Mouse (Mus musculus): ENCODE measurements around the gene Olfr1197. TPM values are rescaled to one million over a fixed set of nuclear protein-coding genes. Genes with fewer than 3 reads are reported as not detected.

Olfr1197 gene
- not detected in 2 replicates for polyA plus RNA-seq (2014; fragmentation: Nextera tagmentation; extraction: Ambion mirVana)

GRCm38 (mm10) chr2:88732266-88732665 is at the start of gene Olfr1197:
TSS of gene Olfr1197 (minus strand) at chr2:88732366.
- no peaks in the 10 kb centered on the region for H3K4me1 ChIP-seq (replicated peaks; ENCODE audit: control insufficient read depth, insufficient read depth, low read length)
- no peaks in the 10 kb centered on the region for H3K36me3 ChIP-seq (ENCODE audit: control insufficient read depth, insufficient read depth, low read length)
- no peak within 1 kb of the TSS for H3K9ac ChIP-seq (ENCODE audit: low read length)
- H3K9me3 ChIP-seq (ENCODE audit: control insufficient read depth, low read length) = no peaks in the 10 kb centered on the region
- DNase-seq (ENCODE audit: low spot score) (no peak), ATAC-seq (replicated peaks; ENCODE audit: low FRiP score) (no peak)
- no peak within 1 kb of the TSS for H3K4me2 ChIP-seq (ENCODE audit: low read depth, low read length, severe bottlenecking)
- WGBS = 91% methylated on average over 1 of the region's 1 CpGs
- no peak within 1 kb of the TSS for H3K27ac ChIP-seq (ENCODE audit: low read depth, low read length)
- H3K4me3 ChIP-seq (ENCODE audit: low read depth, low read length) = no peak within 1 kb of the TSS
- no peaks in the 10 kb centered on the region for H3K27me3 ChIP-seq (ENCODE audit: control insufficient read depth, insufficient read depth, low read length)

DNA sequence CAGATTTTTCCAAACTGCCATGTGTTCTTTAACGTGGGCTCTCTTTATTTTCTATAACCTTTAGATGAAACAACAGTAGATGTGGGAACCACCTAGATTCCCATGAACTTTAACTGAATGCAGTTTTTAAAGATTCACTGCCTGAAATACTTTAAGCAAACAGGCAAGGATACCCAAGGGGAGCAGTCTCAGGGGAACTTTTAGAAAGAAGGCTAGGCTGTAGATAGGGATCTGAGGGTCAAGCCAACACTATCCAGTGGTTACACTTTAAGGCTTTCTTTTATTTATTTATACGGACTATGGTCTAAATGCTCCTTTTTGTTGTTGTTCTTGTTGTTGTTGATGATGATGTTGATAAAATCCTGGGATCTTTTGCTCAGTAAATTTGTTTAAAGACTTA is 38.2 kb upstream of the Olfr1197 start, which contains the start of gene Olfr1200:
Gene Olfr1200, minus strand, starts transcription at position 101 of the 400 bp plus-strand sequence.
- Histone ChIP-seq H3K9me3 (ENCODE audit: control insufficient read depth, low read length) (no peaks in the 10 kb centered on the region), H3K27me3 (ENCODE audit: control insufficient read depth, insufficient read depth, low read length) (no peaks in the 10 kb centered on the region), H3K27ac (ENCODE audit: low read depth, low read length) (no peak within 1 kb of the TSS), H3K9ac (ENCODE audit: low read length) (no peak within 1 kb of the TSS), H3K4me3 (ENCODE audit: low read depth, low read length) (no peak within 1 kb of the TSS), H3K4me1 (replicated peaks; ENCODE audit: control insufficient read depth, insufficient read depth, low read length) (no peaks in the 10 kb centered on the region), H3K36me3 (ENCODE audit: control insufficient read depth, insufficient read depth, low read length) (no peaks in the 10 kb centered on the region), H3K4me2 (ENCODE audit: low read depth, low read length, severe bottlenecking) (no peak within 1 kb of the TSS)
- ATAC-seq (replicated peaks; ENCODE audit: low FRiP score) (no peak), DNase-seq (ENCODE audit: low spot score) (no peak)
- 85% methylated on average over 2 of the region's 2 CpGs for WGBS

DNA sequence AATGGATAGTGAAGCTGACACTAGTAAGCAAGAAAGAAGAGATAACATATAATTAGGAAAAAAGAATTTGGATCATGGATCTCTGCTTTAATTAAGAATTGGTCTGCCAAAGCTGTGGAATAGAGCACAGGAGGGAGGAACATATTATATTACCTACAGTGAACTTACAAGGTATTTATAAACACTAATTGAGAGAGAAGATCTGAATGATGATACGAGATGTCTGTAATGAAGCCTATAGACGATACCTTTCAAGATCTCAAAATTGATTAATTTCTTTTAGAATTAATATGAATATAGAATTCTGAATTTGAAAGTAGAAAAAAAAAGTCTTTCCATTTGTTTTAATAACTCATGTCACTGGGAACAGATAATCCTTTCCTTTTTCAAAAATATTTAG is 28.2 kb upstream of the Olfr1197 start, which contains the start of gene Olfr1199:
Gene Olfr1199, minus strand, starts transcription at position 101 of the 400 bp plus-strand sequence.
- Histone ChIP-seq H3K4me2 (ENCODE audit: low read depth, low read length, severe bottlenecking) (no peak within 1 kb of the TSS), H3K4me1 (replicated peaks; ENCODE audit: control insufficient read depth, insufficient read depth, low read length) (no peaks in the 10 kb centered on the region), H3K4me3 (ENCODE audit: low read depth, low read length) (no peak within 1 kb of the TSS), H3K9ac (ENCODE audit: low read length) (no peak within 1 kb of the TSS), H3K9me3 (ENCODE audit: control insufficient read depth, low read length) (no peaks in the 10 kb centered on the region), H3K27me3 (ENCODE audit: control insufficient read depth, insufficient read depth, low read length) (no peaks in the 10 kb centered on the region), H3K27ac (ENCODE audit: low read depth, low read length) (no peak within 1 kb of the TSS), H3K36me3 (ENCODE audit: control insufficient read depth, insufficient read depth, low read length) (no peaks in the 10 kb centered on the region)
- ATAC-seq (replicated peaks; ENCODE audit: low FRiP score) = no peak
- 82% methylated on average over 2 of the region's 2 CpGs for WGBS
- DNase-seq (ENCODE audit: low spot score) = no peak

DNA sequence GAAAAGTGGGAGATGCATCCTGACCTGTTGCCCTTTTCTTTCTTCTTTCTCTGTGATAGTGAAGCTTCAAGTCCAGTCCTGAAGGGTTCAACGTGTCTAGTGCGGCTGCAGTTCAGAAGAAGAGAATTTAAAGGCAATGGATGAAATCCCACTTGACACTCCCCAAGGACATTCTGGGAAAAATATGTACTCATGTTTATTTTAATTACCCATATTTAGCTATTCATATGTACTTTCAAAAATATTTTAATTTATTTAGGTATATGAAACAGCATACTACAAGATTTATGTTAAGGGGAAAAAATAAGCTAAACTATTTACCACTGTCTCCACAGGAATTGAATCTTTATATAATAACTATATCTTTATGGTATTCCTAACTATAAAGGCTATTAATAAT is 19.1 kb upstream of the Olfr1197 start, which contains the start of gene Olfr1198:
Gene Olfr1198, minus strand, starts transcription at position 101 of the 400 bp plus-strand sequence.
- Histone ChIP-seq H3K4me1 (replicated peaks; ENCODE audit: control insufficient read depth, insufficient read depth, low read length) (no peaks in the 10 kb centered on the region), H3K27ac (ENCODE audit: low read depth, low read length) (no peak within 1 kb of the TSS), H3K4me2 (ENCODE audit: low read depth, low read length, severe bottlenecking) (no peak within 1 kb of the TSS), H3K4me3 (ENCODE audit: low read depth, low read length) (no peak within 1 kb of the TSS), H3K36me3 (ENCODE audit: control insufficient read depth, insufficient read depth, low read length) (no peaks in the 10 kb centered on the region), H3K9me3 (ENCODE audit: control insufficient read depth, low read length) (no peaks in the 10 kb centered on the region), H3K9ac (ENCODE audit: low read length) (no peak within 1 kb of the TSS), H3K27me3 (ENCODE audit: control insufficient read depth, insufficient read depth, low read length) (no peaks in the 10 kb centered on the region)
- WGBS = 92% methylated on average over 2 of the region's 2 CpGs
- ATAC-seq (replicated peaks; ENCODE audit: low FRiP score) (no peak), DNase-seq (ENCODE audit: low spot score) (no peak)

GRCm38 (mm10) chr2:88743379-88743778 is 11.2 kb upstream of the Olfr1197 start:
- H3K4me2 ChIP-seq (ENCODE audit: low read depth, low read length, severe bottlenecking) = no peak overlapping the region
- 60% methylated on average over 3 of the region's 3 CpGs for WGBS

GRCm38 (mm10) chr2:88704497-88704896 is 27.7 kb downstream of the Olfr1197 start, which contains the start of gene Olfr1196:
TSS of gene Olfr1196 (minus strand) at chr2:88704597.
- Histone ChIP-seq H3K4me2 (ENCODE audit: low read depth, low read length, severe bottlenecking) (no peak within 1 kb of the TSS), H3K9me3 (ENCODE audit: control insufficient read depth, low read length) (no peaks in the 10 kb centered on the region), H3K27ac (ENCODE audit: low read depth, low read length) (no peak within 1 kb of the TSS), H3K36me3 (ENCODE audit: control insufficient read depth, insufficient read depth, low read length) (no peaks in the 10 kb centered on the region), H3K4me1 (replicated peaks; ENCODE audit: control insufficient read depth, insufficient read depth, low read length) (no peaks in the 10 kb centered on the region), H3K4me3 (ENCODE audit: low read depth, low read length) (no peak within 1 kb of the TSS), H3K9ac (ENCODE audit: low read length) (no peak within 1 kb of the TSS), H3K27me3 (ENCODE audit: control insufficient read depth, insufficient read depth, low read length) (no peaks in the 10 kb centered on the region)
- no peak for DNase-seq (ENCODE audit: low spot score)
- ATAC-seq (replicated peaks; ENCODE audit: low FRiP score) = no peak
- WGBS = 89% methylated on average over 2 of the region's 2 CpGs

More at GRCm38 (mm10) chr2:88743379-88743778, 11.2 kb upstream of the Olfr1197 start:
- ATAC-seq (replicated peaks; ENCODE audit: low FRiP score) (no peak), DNase-seq (ENCODE audit: low spot score) (no peak)
- H3K36me3 ChIP-seq (ENCODE audit: control insufficient read depth, insufficient read depth, low read length) = no peaks in the 10 kb centered on the region
- no peak overlapping the region for H3K4me3 ChIP-seq (ENCODE audit: low read depth, low read length)
- H3K9me3 ChIP-seq (ENCODE audit: control insufficient read depth, low read length) = no peaks in the 10 kb centered on the region
- H3K4me1 ChIP-seq (replicated peaks; ENCODE audit: control insufficient read depth, insufficient read depth, low read length) = no peaks in the 10 kb centered on the region
- H3K27me3 ChIP-seq (ENCODE audit: control insufficient read depth, insufficient read depth, low read length) = no peaks in the 10 kb centered on the region
- H3K27ac ChIP-seq (ENCODE audit: low read depth, low read length) = no peak overlapping the region
- H3K9ac ChIP-seq (ENCODE audit: low read length) = no peak overlapping the region

DNA sequence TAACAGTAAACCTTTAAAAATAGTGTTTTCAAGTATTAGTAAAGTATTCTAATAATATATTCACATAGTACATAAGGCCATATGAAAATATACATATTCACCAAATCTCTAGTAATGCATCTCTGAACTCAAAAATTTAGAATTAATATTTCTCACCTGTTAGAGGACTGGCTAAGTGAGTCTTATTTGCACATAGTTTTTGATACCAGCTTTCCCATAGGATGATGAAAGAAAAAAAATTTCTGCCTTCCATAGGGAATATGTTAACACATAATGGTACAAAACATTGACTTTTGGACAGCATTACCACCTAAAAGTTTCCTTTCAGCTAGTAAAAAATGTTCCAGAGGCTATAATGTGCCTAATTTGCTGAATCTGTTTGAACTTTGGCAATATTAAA is 43.1 kb downstream of the Olfr1197 start, which contains the start of gene Olfr1195:
Gene Olfr1195, minus strand, starts transcription at position 101 of the 400 bp plus-strand sequence.
- no peaks in the 10 kb centered on the region for H3K9me3 ChIP-seq (ENCODE audit: control insufficient read depth, low read length)
- H3K4me1 ChIP-seq (replicated peaks; ENCODE audit: control insufficient read depth, insufficient read depth, low read length) = no peaks in the 10 kb centered on the region
- H3K4me3 ChIP-seq (ENCODE audit: low read depth, low read length) = no peak within 1 kb of the TSS
- no peaks in the 10 kb centered on the region for H3K36me3 ChIP-seq (ENCODE audit: control insufficient read depth, insufficient read depth, low read length)
- no peak for DNase-seq (ENCODE audit: low spot score)
- H3K4me2 ChIP-seq (ENCODE audit: low read depth, low read length, severe bottlenecking) = no peak within 1 kb of the TSS
- no peak within 1 kb of the TSS for H3K27ac ChIP-seq (ENCODE audit: low read depth, low read length)
- ATAC-seq (replicated peaks; ENCODE audit: low FRiP score) = no peak
- H3K27me3 ChIP-seq (ENCODE audit: control insufficient read depth, insufficient read depth, low read length) = no peaks in the 10 kb centered on the region
- H3K9ac ChIP-seq (ENCODE audit: low read length) = no peak within 1 kb of the TSS

Other genes with a start within 250 kb of the Olfr1197 start
- gene Olfr1184, start 248.8 kb downstream of the Olfr1197 start, polyA plus RNA-seq (2014; fragmentation: Nextera tagmentation; extraction: Ambion mirVana) = not detected in 2 replicates
- not detected in 2 replicates for gene Olfr1185-ps1, start 239.0 kb downstream of the Olfr1197 start, polyA plus RNA-seq (2014; fragmentation: Nextera tagmentation; extraction: Ambion mirVana)
- not detected in 2 replicates for gene Olfr1186, start 213.8 kb downstream of the Olfr1197 start, polyA plus RNA-seq (2014; fragmentation: Nextera tagmentation; extraction: Ambion mirVana)
- gene Olfr1188, start 175.4 kb downstream of the Olfr1197 start, polyA plus RNA-seq (2014; fragmentation: Nextera tagmentation; extraction: Ambion mirVana) = not detected in 2 replicates
- not detected in 2 replicates for gene Olfr1189, start 145.9 kb downstream of the Olfr1197 start, polyA plus RNA-seq (2014; fragmentation: Nextera tagmentation; extraction: Ambion mirVana)
- gene Olfr1191-ps1, start 91.8 kb downstream of the Olfr1197 start, polyA plus RNA-seq (2014; fragmentation: Nextera tagmentation; extraction: Ambion mirVana) = not detected in 2 replicates
- not detected in 2 replicates for gene Olfr1192-ps1, start 83.9 kb downstream of the Olfr1197 start, polyA plus RNA-seq (2014; fragmentation: Nextera tagmentation; extraction: Ambion mirVana)
- not detected in 2 replicates for gene Olfr1193, start 56.7 kb downstream of the Olfr1197 start, polyA plus RNA-seq (2014; fragmentation: Nextera tagmentation; extraction: Ambion mirVana)
- gene Olfr1195, start 43.2 kb downstream of the Olfr1197 start, polyA plus RNA-seq (2014; fragmentation: Nextera tagmentation; extraction: Ambion mirVana) = not detected in 2 replicates
- gene Olfr1196, start 27.8 kb downstream of the Olfr1197 start, polyA plus RNA-seq (2014; fragmentation: Nextera tagmentation; extraction: Ambion mirVana) = not detected in 2 replicates
- gene Olfr1198, start 19.0 kb upstream of the Olfr1197 start, polyA plus RNA-seq (2014; fragmentation: Nextera tagmentation; extraction: Ambion mirVana) = not detected in 2 replicates
- not detected in 2 replicates for gene Olfr1199, start 28.1 kb upstream of the Olfr1197 start, polyA plus RNA-seq (2014; fragmentation: Nextera tagmentation; extraction: Ambion mirVana)
- not detected in 2 replicates for gene Olfr1200, start 38.1 kb upstream of the Olfr1197 start, polyA plus RNA-seq (2014; fragmentation: Nextera tagmentation; extraction: Ambion mirVana)
- gene Olfr1201, start 60.7 kb upstream of the Olfr1197 start, polyA plus RNA-seq (2014; fragmentation: Nextera tagmentation; extraction: Ambion mirVana) = not detected in 2 replicates
- gene Olfr1202, start 82.1 kb upstream of the Olfr1197 start, polyA plus RNA-seq (2014; fragmentation: Nextera tagmentation; extraction: Ambion mirVana) = not detected in 2 replicates
- gene Olfr1205, start 97.4 kb upstream of the Olfr1197 start, polyA plus RNA-seq (2014; fragmentation: Nextera tagmentation; extraction: Ambion mirVana) = not detected in 2 replicates
- not detected in 2 replicates for gene Olfr1204, start 116.9 kb upstream of the Olfr1197 start, polyA plus RNA-seq (2014; fragmentation: Nextera tagmentation; extraction: Ambion mirVana)
- not detected in 2 replicates for gene Olfr1206, start 130.9 kb upstream of the Olfr1197 start, polyA plus RNA-seq (2014; fragmentation: Nextera tagmentation; extraction: Ambion mirVana)
- not detected in 2 replicates for gene Olfr1208, start 169.9 kb upstream of the Olfr1197 start, polyA plus RNA-seq (2014; fragmentation: Nextera tagmentation; extraction: Ambion mirVana)
- not detected in 2 replicates for gene Olfr1209, start 182.8 kb upstream of the Olfr1197 start, polyA plus RNA-seq (2014; fragmentation: Nextera tagmentation; extraction: Ambion mirVana)
- gene Olfr1211, start 205.7 kb upstream of the Olfr1197 start, polyA plus RNA-seq (2014; fragmentation: Nextera tagmentation; extraction: Ambion mirVana) = not detected in 2 replicates
- not detected in 2 replicates for gene Olfr1212, start 221.6 kb upstream of the Olfr1197 start, polyA plus RNA-seq (2014; fragmentation: Nextera tagmentation; extraction: Ambion mirVana)
- not detected in 2 replicates for gene Gm13762, start 247.9 kb upstream of the Olfr1197 start, polyA plus RNA-seq (2014; fragmentation: Nextera tagmentation; extraction: Ambion mirVana)

Data from forebrain, embryonic 11.5 days (tissue).